Mouse (Mus musculus) lung, postnatal 0 days (tissue): ENCODE measurements around the gene Adcy5.

Experiments used
- CTCF ChIP-seq: IDR thresholded peaks from 2 replicates; pipeline ENCODE4 v1.5.1; 2016; ENCODE audit warnings: antibody characterized with exemption, mild to moderate bottlenecking
- EP300 ChIP-seq: IDR thresholded peaks from 2 replicates; pipeline ENCODE4 v1.6.1; 2016; ENCODE audit warnings: antibody characterized with exemption, mild to moderate bottlenecking, control low read depth

DNA sequence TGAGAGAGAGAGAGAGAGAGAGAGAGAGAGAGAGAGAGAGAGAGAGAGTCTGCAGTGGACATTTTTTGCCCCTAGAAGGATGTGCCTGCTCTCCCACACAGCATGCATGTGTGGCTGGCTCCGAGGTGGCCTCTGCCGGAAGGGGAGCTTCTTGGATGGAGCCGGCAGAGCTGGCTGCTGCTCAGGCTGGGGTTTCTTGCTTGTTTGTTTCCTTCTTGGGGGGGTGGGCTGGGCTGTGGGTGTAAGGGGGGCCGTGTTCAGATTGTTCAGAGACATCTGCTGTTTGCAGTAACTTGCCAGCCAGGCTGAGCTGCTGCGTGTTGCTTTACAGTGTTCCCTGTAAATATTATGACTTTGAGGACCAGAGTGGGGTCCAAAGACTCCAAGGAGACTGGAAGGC is 60.8 kb downstream of the Adcy5 start:
- TF ChIP-seq CTCF (no peak), EP300 (no peak)
